Mouse (Mus musculus) heart, embryonic 11.5 days (tissue): Measurements from ENCODE around the gene Idh3g. TPM values are rescaled to one million over a fixed set of nuclear protein-coding genes. Genes with fewer than 3 reads are reported as not detected.
"Not testable (repeated sequence)": the region's sequence is repeated elsewhere in the genome, so short reads cannot be mapped to it uniquely, and the experiment has no call there.

Source experiments
- ATAC-seq: fragments of 200-750 bp; cut with Nextera tagmentation; replicated peaks from 2 replicates; pipeline ENCODE4 v1.8.0; 2017; ENCODE audit warnings: moderate library complexity; ENCODE audit not compliant: insufficient number of reproducible peaks, low FRiP score, low TSS enrichment
- H3K27ac ChIP-seq: fragments of 300-500 bp; sonication (generic); 2 replicates; pipeline ENCODE4 v1.5.1; 2014; ENCODE audit warnings: mild to moderate bottlenecking, low read depth, low read length
- H3K27me3 ChIP-seq: fragments of 300-500 bp; sonication (generic); 2 replicates; pipeline ENCODE4 v1.6.1; 2014; ENCODE audit warnings: mild to moderate bottlenecking, low read length, mixed read lengths; ENCODE audit not compliant: control insufficient read depth, insufficient read depth
- H3K36me3 ChIP-seq: fragments of 300-500 bp; sonication (generic); 2 replicates; pipeline ENCODE4 v1.6.1; 2014; ENCODE audit warnings: mild to moderate bottlenecking, low read length, moderate library complexity, mixed read lengths; ENCODE audit not compliant: control insufficient read depth, insufficient read depth
- H3K4me1 ChIP-seq: fragments of 300-500 bp; sonication (generic); 2 replicates; pipeline ENCODE4 v1.6.1; 2014; ENCODE audit warnings: low read length; ENCODE audit not compliant: control insufficient read depth, insufficient read depth
- H3K4me2 ChIP-seq: fragments of 300-500 bp; sonication (generic); 2 replicates; pipeline ENCODE4 v1.6.1; 2014; ENCODE audit warnings: mild to moderate bottlenecking, moderate library complexity
- H3K4me3 ChIP-seq: fragments of 300-500 bp; sonication (generic); 2 replicates; pipeline ENCODE4 v1.5.1; 2014; ENCODE audit warnings: low read depth, low read length
- H3K9ac ChIP-seq: fragments of 300-500 bp; sonication (generic); 2 replicates; pipeline ENCODE4 v1.6.1; 2014; ENCODE audit warnings: mild to moderate bottlenecking, low read depth, low read length, moderate library complexity
- H3K9me3 ChIP-seq: fragments of 300-500 bp; sonication (generic); replicated peaks from 2 replicates; pipeline ENCODE4 v1.6.1; 2016; ENCODE audit warnings: low read length; ENCODE audit not compliant: control insufficient read depth
- whole genome bisulfite sequencing: fragments of 180-500 bp; shearing (Covaris S2); extraction: QIAGEN DNeasy Blood & Tissue Kit; methylation state at CpG from one replicate; pipeline ENCODE4 v1.1.7; 2014; ENCODE audit not compliant: insufficient replicate concordance; 5-methylcytosine and 5-hydroxymethylcytosine counted together
- polyA plus RNA-seq: library from polyadenylated mRNA; unstranded; fragments of >200 nt; fragmentation: Nextera tagmentation; extraction: Ambion mirVana; gene quantifications from 2 replicates; pipeline ENCODE4 v1.2.1, GENCODE M21; 2014

The Idh3g gene
- polyA plus RNA-seq, 1 experiment from 2014 or later: 285 TPM

DNA sequence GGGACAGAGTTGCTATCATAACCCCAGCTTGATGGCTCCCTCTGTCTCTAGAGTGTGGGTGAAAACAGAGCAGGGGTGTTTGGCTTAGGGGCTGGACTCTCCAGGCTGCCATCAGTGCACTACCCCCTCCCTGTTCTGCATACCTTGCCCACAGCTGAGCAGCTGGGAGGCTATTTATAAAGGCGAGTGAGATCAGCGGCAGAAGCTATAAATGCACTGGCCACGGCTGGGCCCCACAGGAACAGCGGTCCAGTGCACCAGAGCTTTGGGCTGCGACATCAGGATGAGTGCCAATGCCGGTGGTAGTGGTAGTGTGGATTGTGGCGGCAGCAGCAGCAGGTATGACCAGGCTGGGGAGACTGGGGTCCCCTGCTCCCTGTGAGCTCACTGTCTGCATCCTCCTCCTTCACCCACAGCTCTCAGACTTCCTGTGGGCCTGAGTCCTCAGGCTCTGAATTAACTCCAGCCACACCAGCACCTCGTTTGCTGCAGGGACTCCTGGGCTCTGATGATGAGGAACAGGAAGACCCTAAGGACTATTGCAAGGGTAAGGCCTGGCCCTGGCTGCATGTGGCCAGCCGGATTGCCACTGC lies 12.4 kb downstream of the Idh3g start, which contains the start of gene Srpk3:
Gene Srpk3, plus strand, starts transcription at position 238 of the 593 bp plus-strand sequence.
- peak within 1 kb of the TSS; percentile 85 for H3K27ac ChIP-seq

DNA sequence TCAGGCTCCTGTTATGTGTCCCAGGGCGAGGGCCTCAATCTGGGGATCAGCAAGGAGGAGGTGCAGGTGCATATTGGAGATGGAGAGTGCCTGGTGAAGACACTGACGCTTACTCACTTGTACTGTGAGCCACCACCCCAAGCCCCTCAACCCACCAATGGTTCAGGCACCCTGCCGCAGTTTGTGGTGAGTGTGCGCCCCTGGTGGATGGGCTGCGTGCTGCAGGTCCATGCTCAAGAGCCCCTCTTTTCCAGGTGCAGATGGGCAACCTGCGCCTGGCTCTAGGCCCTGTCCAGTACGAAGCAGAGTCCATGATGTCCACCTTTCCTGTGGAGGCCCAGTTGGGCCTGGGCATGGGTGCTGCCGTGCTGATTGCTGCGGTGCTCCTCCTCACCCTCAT lies 19.4 kb downstream of the Idh3g start:
- no peak overlapping the region for H3K27ac ChIP-seq
- WGBS: 51% methylated on average over 9 of the region's 9 CpGs
- no peak overlapping the region for H3K4me3 ChIP-seq
- H3K4me1 ChIP-seq: peaks cover 4% of the 10 kb centered on the region
- no peak overlapping the region for H3K9ac ChIP-seq
- no peak overlapping the region for H3K4me2 ChIP-seq
- no peak for ATAC-seq
- no peaks in the 10 kb centered on the region for H3K36me3 ChIP-seq
- H3K9me3 ChIP-seq: no peaks in the 10 kb centered on the region
- no peaks in the 10 kb centered on the region; the same call in 1 of the 2 replicates for H3K27me3 ChIP-seq

More for the DNA sequence above, 12.4 kb downstream of the Idh3g start, which contains the start of gene Srpk3:
- WGBS: 34% methylated on average over 9 of the region's 9 CpGs
- Histone ChIP-seq H3K4me3 (peak within 1 kb of the TSS; percentile 35), H3K27me3 (peaks cover 2% of the 10 kb centered on the region), H3K9ac (peak within 1 kb of the TSS; percentile 69), H3K9me3 (no peaks in the 10 kb centered on the region), H3K36me3 (no peaks in the 10 kb centered on the region), H3K4me1 (no peaks in the 10 kb centered on the region), H3K4me2 (peak within 1 kb of the TSS; percentile 54)
- peak; percentile 51; the same call in 1 of the 2 replicates for ATAC-seq

DNA sequence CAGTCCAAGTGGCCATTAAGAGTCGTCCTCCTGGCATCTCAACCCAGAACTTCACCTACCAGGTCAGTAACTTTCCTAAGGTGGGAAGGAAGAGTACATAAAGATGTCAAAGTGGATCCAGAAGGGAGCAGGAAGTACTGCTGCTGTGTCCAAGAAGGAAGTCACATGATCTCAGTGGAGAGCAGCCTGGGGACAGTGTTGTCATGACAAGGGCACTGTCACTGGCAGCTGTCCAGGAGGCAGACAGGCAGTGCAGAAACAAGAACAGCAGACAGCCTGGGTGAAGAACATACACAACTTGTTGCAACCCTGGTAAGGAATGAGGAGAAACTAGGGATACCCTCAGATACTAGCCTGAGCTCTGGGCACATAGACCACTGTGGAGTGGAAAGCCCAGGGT lies 21.4 kb downstream of the Idh3g start:
- H3K4me2 ChIP-seq: no peak overlapping the region
- no peaks in the 10 kb centered on the region for H3K27me3 ChIP-seq
- H3K4me3 ChIP-seq: no peak overlapping the region
- H3K9ac ChIP-seq: no peak overlapping the region
- H3K4me1 ChIP-seq: peaks cover 4% of the 10 kb centered on the region
- 69% methylated on average over 1 of the region's 1 CpGs for WGBS
- ATAC-seq: no peak
- no peak overlapping the region for H3K27ac ChIP-seq
- H3K9me3 ChIP-seq: no peaks in the 10 kb centered on the region
- H3K36me3 ChIP-seq: no peaks in the 10 kb centered on the region

DNA sequence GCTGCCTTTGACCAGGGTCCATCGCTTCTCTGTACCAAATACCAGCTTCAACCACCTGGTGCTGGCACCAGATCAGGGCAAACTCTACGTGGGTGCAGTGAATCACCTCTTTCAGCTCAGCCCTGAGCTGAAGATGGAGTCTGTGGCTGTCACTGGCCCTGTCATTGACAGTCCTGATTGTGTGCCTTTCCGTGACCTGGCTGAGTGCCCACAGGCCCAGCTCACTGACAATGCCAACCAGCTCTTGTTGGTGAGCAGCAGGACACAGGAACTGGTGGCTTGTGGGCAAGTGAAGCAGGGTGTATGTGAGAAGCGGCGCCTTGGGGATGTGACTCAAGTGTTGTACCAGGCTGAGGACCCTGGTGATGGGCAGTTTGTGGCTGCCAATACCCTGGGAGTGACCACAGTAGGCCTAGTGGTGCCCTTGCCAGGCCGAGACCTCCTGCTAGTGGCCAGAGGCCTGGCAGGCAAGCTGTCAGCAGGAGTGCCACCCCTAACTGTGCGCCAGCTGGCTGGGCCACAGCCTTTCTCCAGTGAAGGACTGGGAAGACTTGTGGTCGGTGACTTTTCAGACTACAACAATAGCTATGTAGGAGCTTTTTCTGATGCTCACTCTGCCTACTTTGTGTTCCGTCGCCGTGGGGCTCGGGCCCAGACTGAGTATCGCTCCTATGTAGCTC lies 27.9 kb downstream of the Idh3g start:
- Histone ChIP-seq H3K27ac (no peak overlapping the region), H3K36me3 (no peaks in the 10 kb centered on the region), H3K9me3 (no peaks in the 10 kb centered on the region), H3K9ac (no peak overlapping the region), H3K4me1 (no peaks in the 10 kb centered on the region), H3K4me3 (no peak overlapping the region), H3K27me3 (0 out of 2 replicates have a peak, but pooled peaks cover 2% of the 10 kb centered on the region), H3K4me2 (no peak overlapping the region)
- ATAC-seq: no peak
- WGBS: 79% methylated on average over 13 of the region's 13 CpGs

DNA sequence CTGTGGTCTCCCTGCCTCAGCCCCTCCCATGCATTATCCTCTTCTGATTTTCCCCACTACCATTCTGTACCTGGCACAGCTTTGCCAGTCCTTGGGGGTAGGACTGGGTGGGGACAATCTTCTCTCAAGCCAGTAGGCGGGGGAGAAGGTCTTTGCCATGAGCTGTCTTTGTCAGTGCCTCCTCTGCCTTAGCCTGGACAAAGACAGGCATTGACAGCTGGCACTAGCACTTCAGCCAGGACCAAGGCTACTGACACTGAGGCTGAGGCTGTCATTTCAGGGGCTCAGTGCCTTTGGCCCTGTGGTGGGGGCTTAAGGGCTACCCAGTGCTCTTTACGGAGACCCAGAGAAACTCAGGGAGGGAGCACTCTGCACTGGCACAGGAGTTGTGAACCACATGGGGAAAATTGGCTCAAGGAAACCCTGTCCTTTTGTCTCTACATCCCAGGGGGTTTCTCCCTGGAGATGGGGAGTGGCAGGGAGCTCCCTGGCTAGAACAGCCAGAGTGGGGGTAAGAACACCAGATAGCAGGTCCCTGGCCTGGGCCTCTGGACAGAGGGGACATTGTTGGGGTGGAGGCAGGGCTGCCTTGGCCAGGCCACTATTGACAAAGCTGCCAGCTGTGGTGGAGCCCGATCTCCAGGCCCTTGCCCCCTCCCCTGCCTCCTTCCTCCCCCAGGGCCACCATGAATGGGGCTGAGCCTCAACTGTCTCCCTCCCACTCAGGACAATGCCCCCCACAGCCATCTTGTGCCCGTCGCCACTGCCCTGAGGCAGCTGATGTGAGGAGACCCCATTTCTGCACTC lies 30.2 kb downstream of the Idh3g start, which contains the start of gene Plxnb3:
Gene Plxnb3, plus strand, starts transcription at position 757 of the 807 bp plus-strand sequence.
- H3K27me3 ChIP-seq: 0 out of 2 replicates have a peak, but pooled peaks cover 2% of the 10 kb centered on the region
- H3K27ac ChIP-seq: no peak within 1 kb of the TSS
- H3K9ac ChIP-seq: no peak within 1 kb of the TSS
- no peaks in the 10 kb centered on the region for H3K4me1 ChIP-seq
- no peak within 1 kb of the TSS for H3K4me2 ChIP-seq
- H3K4me3 ChIP-seq: no peak within 1 kb of the TSS
- WGBS: 62% methylated on average over 5 of the region's 5 CpGs
- no peaks in the 10 kb centered on the region for H3K9me3 ChIP-seq
- H3K36me3 ChIP-seq: no peaks in the 10 kb centered on the region
- ATAC-seq: no peak

DNA sequence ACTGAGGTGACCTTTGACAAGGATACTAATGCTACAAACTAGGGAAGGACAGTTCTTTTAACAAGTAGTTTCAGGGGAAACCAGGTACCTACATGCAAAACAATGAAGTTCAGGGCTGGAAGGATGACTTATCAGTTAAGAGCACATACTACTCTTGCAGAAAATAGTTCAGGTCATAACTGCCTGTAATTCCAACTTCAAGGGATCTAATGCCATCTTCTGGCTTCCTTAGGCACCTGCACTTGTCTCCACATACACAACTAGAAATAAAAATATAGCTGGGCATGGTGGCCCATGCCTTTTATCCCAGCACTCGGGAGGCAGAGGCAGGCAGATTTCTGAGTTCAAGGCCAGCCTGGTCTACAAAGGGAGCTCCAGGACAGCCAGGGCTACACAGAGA lies 37.7 kb downstream of the Idh3g start:
- 89% methylated on average over 1 of the region's 1 CpGs for WGBS
- no peak for ATAC-seq
- H3K4me3 ChIP-seq: no peak overlapping the region
- H3K4me1 ChIP-seq: no peaks in the 10 kb centered on the region
- H3K27me3 ChIP-seq: no peaks in the 10 kb centered on the region
- no peak overlapping the region for H3K9ac ChIP-seq
- no peak overlapping the region for H3K4me2 ChIP-seq
- no peak overlapping the region for H3K27ac ChIP-seq
- H3K36me3 ChIP-seq: no peaks in the 10 kb centered on the region
- H3K9me3 ChIP-seq: no peaks in the 10 kb centered on the region

DNA sequence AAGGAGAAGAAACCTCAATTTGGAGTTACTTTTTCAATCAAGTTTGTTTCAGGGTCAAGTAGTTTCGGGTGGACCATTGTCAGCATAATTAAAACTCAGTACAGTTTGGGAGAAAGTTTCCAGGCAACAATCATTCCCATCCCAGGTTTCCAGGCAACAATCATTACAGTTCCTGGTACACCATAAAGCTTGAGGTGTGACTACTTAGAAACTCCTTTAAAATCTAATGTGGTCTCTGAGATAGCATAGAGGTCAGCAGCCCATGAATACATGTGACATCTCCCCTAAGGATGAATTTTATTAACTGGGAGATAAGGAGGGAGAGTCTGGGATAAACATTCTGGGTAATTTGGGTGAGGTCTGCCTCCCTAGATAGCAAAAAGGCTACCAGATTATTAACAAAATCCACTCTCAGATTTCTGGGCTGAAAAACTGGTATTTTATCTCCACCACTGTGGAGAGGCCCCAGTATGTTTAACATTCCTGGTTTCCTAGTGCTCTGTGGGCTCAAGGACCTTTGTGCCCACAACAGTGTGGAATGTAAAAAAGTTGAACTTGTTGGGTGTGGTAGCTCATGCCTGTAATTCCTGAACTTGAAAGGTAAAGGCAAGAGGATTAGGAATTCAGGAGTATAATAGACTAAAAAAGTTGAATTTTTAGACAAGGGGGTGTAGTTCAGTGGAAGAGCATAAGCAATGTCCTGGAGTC lies 41.8 kb downstream of the Idh3g start:
- H3K9ac ChIP-seq: no peak overlapping the region
- no peak overlapping the region for H3K27ac ChIP-seq
- no peaks in the 10 kb centered on the region for H3K27me3 ChIP-seq
- H3K4me2 ChIP-seq: no peak overlapping the region
- H3K9me3 ChIP-seq: no peaks in the 10 kb centered on the region
- WGBS: 54% methylated on average over 1 of the region's 1 CpGs
- no peak overlapping the region for H3K4me3 ChIP-seq
- no peaks in the 10 kb centered on the region for H3K4me1 ChIP-seq
- no peak for ATAC-seq
- H3K36me3 ChIP-seq: no peaks in the 10 kb centered on the region

DNA sequence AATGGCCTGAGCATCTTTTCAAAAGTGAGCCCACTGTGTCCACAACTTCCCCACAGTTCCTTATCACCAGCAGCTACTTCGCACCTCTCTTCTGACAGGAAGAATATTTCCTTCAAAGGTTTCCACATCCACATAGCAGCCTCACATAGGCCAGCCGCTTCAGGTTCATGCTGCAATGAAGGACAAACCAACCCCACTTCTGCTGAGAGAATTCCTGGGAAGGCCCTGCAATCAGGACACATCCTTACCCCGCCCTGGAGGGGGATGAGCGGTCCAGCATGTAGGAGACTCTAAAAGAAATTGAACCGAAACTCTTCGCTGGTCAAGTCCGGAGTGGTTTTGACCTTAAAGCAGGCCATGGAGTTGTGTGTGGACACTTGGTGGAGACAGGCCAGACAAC lies 46.9 kb downstream of the Idh3g start:
- H3K4me2 ChIP-seq, H3K27me3 ChIP-seq, H3K4me1 ChIP-seq, H3K4me3 ChIP-seq, H3K9me3 ChIP-seq, ATAC-seq, H3K9ac ChIP-seq, H3K27ac ChIP-seq, H3K36me3 ChIP-seq: not testable (repeated sequence)
- 82% methylated on average over 7 of the region's 7 CpGs for WGBS
